Mouse (Mus musculus) neural tube, embryonic 11.5 days (tissue): ENCODE data around the gene Map4k4. TPM values are rescaled to one million over a fixed set of nuclear protein-coding genes. Genes with fewer than 3 reads are reported as not detected.

Experiments
- ATAC-seq: fragments of 200-750 bp; cut with Nextera tagmentation; 2 replicates; pipeline ENCODE4 v1.8.0; 2017; ENCODE audit warnings: moderate number of reproducible peaks, mild to moderate bottlenecking, moderate TSS enrichment, moderate library complexity; ENCODE audit not compliant: insufficient read depth, low FRiP score, low TSS enrichment
- DNase-seq: peaks from one replicate; pipeline ENCODE4 v3.0.0-alpha.2; 2015; ENCODE audit warnings: low spot score
- H3K27ac ChIP-seq: fragments of 300-500 bp; sonication (generic); 2 replicates; pipeline ENCODE4 v1.5.1; 2014; ENCODE audit warnings: low read depth, mild to moderate bottlenecking, low read length
- H3K27me3 ChIP-seq: fragments of 300-500 bp; sonication (generic); 2 replicates; pipeline ENCODE4 v1.6.1; 2014; ENCODE audit warnings: mild to moderate bottlenecking, low read length, mixed read lengths; ENCODE audit not compliant: control insufficient read depth, insufficient read depth
- H3K36me3 ChIP-seq: fragments of 300-500 bp; sonication (generic); 2 replicates; pipeline ENCODE4 v1.6.1; 2014; ENCODE audit warnings: mild to moderate bottlenecking, low read length, moderate library complexity, mixed read lengths; ENCODE audit not compliant: control insufficient read depth, insufficient read depth
- H3K4me1 ChIP-seq: fragments of 300-500 bp; sonication (generic); 2 replicates; pipeline ENCODE4 v1.6.1; 2014; ENCODE audit warnings: low read length, mixed read lengths; ENCODE audit not compliant: control insufficient read depth, insufficient read depth
- H3K4me2 ChIP-seq: fragments of 300-500 bp; sonication (generic); 2 replicates; pipeline ENCODE4 v1.6.1; 2014; ENCODE audit warnings: low read depth, mild to moderate bottlenecking, moderate library complexity
- H3K4me3 ChIP-seq: fragments of 300-500 bp; sonication (generic); 2 replicates; pipeline ENCODE4 v1.5.1; 2014; ENCODE audit warnings: low read depth, low read length
- H3K9ac ChIP-seq: fragments of 300-500 bp; sonication (generic); 2 replicates; pipeline ENCODE4 v1.6.1; 2014; ENCODE audit warnings: mild to moderate bottlenecking, low read length
- H3K9me3 ChIP-seq: fragments of 300-500 bp; sonication (generic); 2 replicates; pipeline ENCODE4 v1.6.1; 2016; ENCODE audit warnings: low read length; ENCODE audit not compliant: control insufficient read depth
- WGBS: fragments of 180-500 bp; shearing (Covaris S2); extraction: QIAGEN DNeasy Blood & Tissue Kit; methylation state at CpG from one replicate; pipeline ENCODE4 v1.1.7; 2014; 5-methylcytosine and 5-hydroxymethylcytosine counted together
- polyA plus RNA-seq: library from polyadenylated mRNA; unstranded; fragments of >200 nt; fragmentation: Nextera tagmentation; extraction: Ambion mirVana; gene quantifications from 2 replicates; pipeline ENCODE4 v1.2.1, GENCODE M21; 2014

The Map4k4 gene
- polyA plus RNA-seq, 1 experiment from 2014 or later = 39.4 TPM

GRCm38 (mm10) chr1:39980314-39981290 is 79.9 kb downstream of the Map4k4 start:
- no peaks in the 10 kb centered on the region for H3K4me1 ChIP-seq
- ATAC-seq (no peak), DNase-seq (no peak)
- H3K4me3 ChIP-seq = no peak overlapping the region
- H3K9ac ChIP-seq = no peak overlapping the region
- H3K36me3 ChIP-seq = peaks cover 11% of the 10 kb centered on the region
- no peaks in the 10 kb centered on the region for H3K9me3 ChIP-seq
- no peaks in the 10 kb centered on the region for H3K27me3 ChIP-seq
- WGBS = 95% methylated on average over 15 of the region's 15 CpGs
- no peak overlapping the region for H3K4me2 ChIP-seq
- no peak overlapping the region for H3K27ac ChIP-seq

GRCm38 (mm10) chr1:39981970-39982369 is 81.3 kb downstream of the Map4k4 start:
- WGBS = 82% methylated on average over 3 of the region's 3 CpGs
- Histone ChIP-seq H3K9ac (no peak overlapping the region), H3K4me1 (no peaks in the 10 kb centered on the region), H3K4me3 (no peak overlapping the region), H3K36me3 (peaks cover 12% of the 10 kb centered on the region), H3K27ac (no peak overlapping the region), H3K27me3 (no peaks in the 10 kb centered on the region), H3K9me3 (no peaks in the 10 kb centered on the region), H3K4me2 (no peak overlapping the region)
- no peak for ATAC-seq
- no peak for DNase-seq

- Histone ChIP-seq H3K4me3 (no peak overlapping the region), H3K36me3 (peaks cover 12% of the 10 kb centered on the region), H3K4me1 (no peaks in the 10 kb centered on the region), H3K27ac (no peak overlapping the region), H3K4me2 (no peak overlapping the region), H3K27me3 (no peaks in the 10 kb centered on the region), H3K9me3 (no peaks in the 10 kb centered on the region), H3K9ac (no peak overlapping the region)
- ATAC-seq (no peak; the same call in 1 of the 2 replicates), DNase-seq (no peak)
- WGBS = 81% methylated on average over 13 of the region's 13 CpGs
These were observed 82.2 kb downstream of the Map4k4 start for GRCm38 (mm10) chr1:39982727-39983487.

GRCm38 (mm10) chr1:39984331-39984730 is 83.6 kb downstream of the Map4k4 start:
- H3K9me3 ChIP-seq = no peaks in the 10 kb centered on the region
- H3K27ac ChIP-seq = no peak overlapping the region
- ATAC-seq (no peak; the same call in 1 of the 2 replicates), DNase-seq (no peak)
- no peaks in the 10 kb centered on the region for H3K4me1 ChIP-seq
- H3K36me3 ChIP-seq = peaks cover 20% of the 10 kb centered on the region
- no peak overlapping the region for H3K4me2 ChIP-seq
- 94% methylated on average over 9 of the region's 9 CpGs for WGBS
- no peak overlapping the region for H3K9ac ChIP-seq
- no peak overlapping the region for H3K4me3 ChIP-seq
- H3K27me3 ChIP-seq = no peaks in the 10 kb centered on the region

GRCm38 (mm10) chr1:39986820-39987219 is 86.1 kb downstream of the Map4k4 start:
- Histone ChIP-seq H3K9ac (no peak overlapping the region), H3K36me3 (peaks cover 28% of the 10 kb centered on the region), H3K27ac (no peak overlapping the region), H3K4me3 (no peak overlapping the region), H3K9me3 (no peaks in the 10 kb centered on the region), H3K4me1 (no peaks in the 10 kb centered on the region), H3K27me3 (no peaks in the 10 kb centered on the region), H3K4me2 (no peak overlapping the region)
- DNase-seq (no peak), ATAC-seq (no peak)
- 90% methylated on average over 9 of the region's 9 CpGs for WGBS

GRCm38 (mm10) chr1:39988841-39989240 is 88.1 kb downstream of the Map4k4 start:
- no peaks in the 10 kb centered on the region for H3K27me3 ChIP-seq
- no peak overlapping the region for H3K9ac ChIP-seq
- peaks cover 29% of the 10 kb centered on the region for H3K36me3 ChIP-seq
- no peak overlapping the region for H3K4me3 ChIP-seq
- no peaks in the 10 kb centered on the region for H3K4me1 ChIP-seq
- no peak overlapping the region for H3K4me2 ChIP-seq
- ATAC-seq (no peak), DNase-seq (no peak)
- 89% methylated on average over 12 of the region's 12 CpGs for WGBS
- no peak overlapping the region for H3K27ac ChIP-seq
- H3K9me3 ChIP-seq = no peaks in the 10 kb centered on the region

GRCm38 (mm10) chr1:39990041-39990440 is 89.3 kb downstream of the Map4k4 start:
- H3K27ac ChIP-seq = no peak overlapping the region
- no peak overlapping the region for H3K9ac ChIP-seq
- H3K4me3 ChIP-seq = no peak overlapping the region
- ATAC-seq (no peak), DNase-seq (no peak)
- 94% methylated on average over 9 of the region's 9 CpGs for WGBS
- no peak overlapping the region for H3K4me2 ChIP-seq
- H3K36me3 ChIP-seq = peaks cover 35% of the 10 kb centered on the region
- no peaks in the 10 kb centered on the region for H3K9me3 ChIP-seq
- H3K4me1 ChIP-seq = no peaks in the 10 kb centered on the region
- no peaks in the 10 kb centered on the region for H3K27me3 ChIP-seq

- no peak overlapping the region for H3K27ac ChIP-seq
- WGBS = 94% methylated on average over 7 of the region's 7 CpGs
- no peaks in the 10 kb centered on the region for H3K27me3 ChIP-seq
- no peak overlapping the region for H3K4me3 ChIP-seq
- ATAC-seq (no peak), DNase-seq (no peak)
- peaks cover 39% of the 10 kb centered on the region for H3K36me3 ChIP-seq
- no peak overlapping the region for H3K9ac ChIP-seq
- no peaks in the 10 kb centered on the region for H3K4me1 ChIP-seq
- no peaks in the 10 kb centered on the region for H3K9me3 ChIP-seq
- H3K4me2 ChIP-seq = no peak overlapping the region
These were observed 93.2 kb downstream of the Map4k4 start for GRCm38 (mm10) chr1:39993921-39994320.
